ENCODE assay signal across 10 mouse cellular contexts in genomic region chr11:76364038-76364437, GRCm38 (mm10). TPM values are rescaled to one million over a fixed set of nuclear protein-coding genes. Genes with fewer than 3 reads are reported as not detected.
A peak's percentile ranks its signal among the peaks of the same experiment; 100 is the strongest.
DNase-seq lines count a peak whose midpoint lies in the region; ATAC-seq lines count a peak whose summit lies in the region.
"Had no signal": no experiment of that assay in that cellular context is flagged by ENCODE, and none has a peak within 500 bp of the region (broad histone marks: within the 10 kb centered on the region; RNA-seq: fewer than 3 reads in every experiment).

No protein-coding gene starts in this region.

- peaks cover 40% of the 10 kb centered on the region for H3K4me1 ChIP-seq in forebrain, embryonic 12.5 days
- H3K4me1 ChIP-seq in forebrain, embryonic 15.5 days = peaks cover 18% of the 10 kb centered on the region
- H3K4me1 ChIP-seq in kidney, embryonic 14.5 days (ENCODE audit: control insufficient read depth, insufficient read depth, low read length) = peaks cover 26% of the 10 kb centered on the region
- peaks cover 23% of the 10 kb centered on the region for H3K4me1 ChIP-seq in hindbrain, embryonic 14.5 days (replicated peaks; ENCODE audit: control insufficient read depth, insufficient read depth, low read length)
- peaks cover 45% of the 10 kb centered on the region for H3K4me1 ChIP-seq in neural tube, embryonic 12.5 days
- H3K4me1 ChIP-seq: liver, embryonic 13.5 days had no signal

- no peak overlapping the region for H3K4me2 ChIP-seq in forebrain, embryonic 12.5 days
- H3K4me2 ChIP-seq in forebrain, embryonic 15.5 days (replicated peaks) = no peak overlapping the region
- H3K4me2 ChIP-seq in kidney, embryonic 14.5 days (replicated peaks; ENCODE audit: low read depth, low read length) = no peak overlapping the region; the same call in 1 of the 2 replicates
- H3K4me2 ChIP-seq in hindbrain, embryonic 14.5 days (replicated peaks) = no peak overlapping the region
- peak overlapping the region; percentile 36 for H3K4me2 ChIP-seq in neural tube, embryonic 12.5 days (replicated peaks)
- H3K4me2 ChIP-seq: liver, embryonic 13.5 days had no signal

- no peak for DNase-seq in kidney, adult 9 months
- DNase-seq in hindbrain, embryonic 14.5 days (ENCODE audit: low spot score) = no peak
- no peak for DNase-seq in cerebellum, postnatal 14 days
- DNase-seq: B cell, adult 2 months; liver, embryonic 13.5 days had no signal

- H3K36me3 ChIP-seq in forebrain, embryonic 12.5 days (replicated peaks) = 0 out of 2 replicates have a peak, but pooled peaks cover 7% of the 10 kb centered on the region
- no peaks in the 10 kb centered on the region for H3K36me3 ChIP-seq in forebrain, embryonic 15.5 days
- H3K36me3 ChIP-seq in kidney, embryonic 14.5 days (ENCODE audit: control insufficient read depth, insufficient read depth, low read length) = no peaks in the 10 kb centered on the region
- no peaks in the 10 kb centered on the region for H3K36me3 ChIP-seq in hindbrain, embryonic 14.5 days (replicated peaks; ENCODE audit: control insufficient read depth, insufficient read depth)
- no peaks in the 10 kb centered on the region; the same call in 1 of the 2 replicates for H3K36me3 ChIP-seq in neural tube, embryonic 12.5 days
- H3K36me3 ChIP-seq: liver, embryonic 13.5 days had no signal

- no peak for ATAC-seq in forebrain, embryonic 12.5 days (ENCODE audit: low FRiP score)
- no peak for ATAC-seq in forebrain, embryonic 15.5 days (replicated peaks)
- peak; percentile 71; the same call in 1 of the 2 replicates for ATAC-seq in kidney, embryonic 14.5 days (ENCODE audit: low FRiP score, low TSS enrichment)
- ATAC-seq in hindbrain, embryonic 14.5 days (ENCODE audit: low FRiP score) = no peak
- 0 out of 2 replicates have a peak, but pooled peaks have one; percentile 15 for ATAC-seq in neural tube, embryonic 12.5 days (ENCODE audit: low FRiP score, low read depth)
- no peak for ATAC-seq in megakaryocyte progenitor cell, adult 5-6 weeks (replicated peaks; ENCODE audit: poor library complexity)

- no peak overlapping the region for H3K9ac ChIP-seq in forebrain, embryonic 12.5 days
- no peak overlapping the region for H3K9ac ChIP-seq in forebrain, embryonic 15.5 days (replicated peaks)
- H3K9ac ChIP-seq in kidney, embryonic 14.5 days (ENCODE audit: low read depth, low read length) = no peak overlapping the region
- no peak overlapping the region for H3K9ac ChIP-seq in hindbrain, embryonic 14.5 days
- H3K9ac ChIP-seq in neural tube, embryonic 12.5 days = no peak overlapping the region
- H3K9ac ChIP-seq: liver, embryonic 13.5 days had no signal

- no peaks in the 10 kb centered on the region for H3K27me3 ChIP-seq in forebrain, embryonic 12.5 days
- H3K27me3 ChIP-seq in forebrain, embryonic 15.5 days = no peaks in the 10 kb centered on the region
- H3K27me3 ChIP-seq in kidney, embryonic 14.5 days (ENCODE audit: control insufficient read depth, insufficient read depth, low read length) = no peaks in the 10 kb centered on the region
- H3K27me3 ChIP-seq in hindbrain, embryonic 14.5 days (ENCODE audit: control insufficient read depth, insufficient read depth, low read length) = no peaks in the 10 kb centered on the region
- H3K27me3 ChIP-seq in neural tube, embryonic 12.5 days (replicated peaks) = no peaks in the 10 kb centered on the region
- H3K27me3 ChIP-seq: liver, embryonic 13.5 days had no signal

- H3K27ac ChIP-seq in forebrain, embryonic 12.5 days = peak overlapping the region; percentile 65
- no peak overlapping the region for H3K27ac ChIP-seq in forebrain, embryonic 15.5 days (replicated peaks)
- peak overlapping the region; percentile 59; the same call in 1 of the 2 replicates for H3K27ac ChIP-seq in kidney, embryonic 14.5 days (ENCODE audit: low read depth, low read length)
- H3K27ac ChIP-seq in hindbrain, embryonic 14.5 days = peak overlapping the region; percentile 55
- peak overlapping the region; percentile 43 for H3K27ac ChIP-seq in neural tube, embryonic 12.5 days
- H3K27ac ChIP-seq: liver, embryonic 13.5 days had no signal

- no peak overlapping the region for H3K4me3 ChIP-seq in forebrain, embryonic 12.5 days (replicated peaks)
- H3K4me3 ChIP-seq in forebrain, embryonic 15.5 days = no peak overlapping the region
- no peak overlapping the region for H3K4me3 ChIP-seq in kidney, embryonic 14.5 days (ENCODE audit: low read length)
- H3K4me3 ChIP-seq in hindbrain, embryonic 14.5 days (replicated peaks; ENCODE audit: low read length) = no peak overlapping the region
- H3K4me3 ChIP-seq in neural tube, embryonic 12.5 days = no peak overlapping the region
- H3K4me3 ChIP-seq: liver, embryonic 13.5 days had no signal

- 71% methylated on average over 5 of the region's 5 CpGs for WGBS in forebrain, embryonic 12.5 days
- 75% methylated on average over 5 of the region's 5 CpGs for WGBS in forebrain, embryonic 15.5 days
- 48% methylated on average over 5 of the region's 5 CpGs for WGBS in kidney, embryonic 14.5 days
- WGBS in hindbrain, embryonic 14.5 days = 72% methylated on average over 5 of the region's 5 CpGs
- 48% methylated on average over 5 of the region's 5 CpGs for WGBS in neural tube, embryonic 12.5 days

- H3K9me3 ChIP-seq in forebrain, embryonic 12.5 days = no peaks in the 10 kb centered on the region
- no peaks in the 10 kb centered on the region for H3K9me3 ChIP-seq in forebrain, embryonic 15.5 days
- H3K9me3 ChIP-seq in kidney, embryonic 14.5 days (ENCODE audit: control insufficient read depth, low read length) = no peaks in the 10 kb centered on the region
- H3K9me3 ChIP-seq in hindbrain, embryonic 14.5 days (ENCODE audit: control insufficient read depth, low read length) = no peaks in the 10 kb centered on the region
- H3K9me3 ChIP-seq in neural tube, embryonic 12.5 days = no peaks in the 10 kb centered on the region
- H3K9me3 ChIP-seq: liver, embryonic 13.5 days had no signal

RNA-seq across cellular contexts. Expression of gene Nxn, which starts 34.9 kb away (rescaled TPM):
- 48.4 and 58.6 TPM in 2 replicates for polyA plus RNA-seq in forebrain, embryonic 12.5 days (2016; fragmentation: Nextera tagmentation; extraction: Ambion mirVana)
- 15.4 and 19.9 TPM in 2 replicates for polyA plus RNA-seq in forebrain, embryonic 15.5 days (2015; fragmentation: Nextera tagmentation; extraction: Ambion mirVana)
- polyA plus RNA-seq in kidney, embryonic 14.5 days (2014; fragmentation: Nextera tagmentation; extraction: Ambion mirVana) = 29.3 and 38.0 TPM in 2 replicates
- 32.0 and 36.0 TPM in 2 replicates for polyA plus RNA-seq in hindbrain, embryonic 14.5 days (2014; fragmentation: Nextera tagmentation; extraction: Ambion mirVana)
- 64.1 and 64.4 TPM in 2 replicates for polyA plus RNA-seq in neural tube, embryonic 12.5 days (2016; fragmentation: Nextera tagmentation; extraction: Ambion mirVana)
- 20.7 and 23.9 TPM in 2 replicates for total RNA-seq in megakaryocyte progenitor cell, adult 5-6 weeks (2015)
- total RNA-seq in megakaryocyte progenitor cell, adult 5-6 weeks (2017) = 20.0 and 26.5 TPM in 2 replicates

RNA-seq across cellular contexts. Expression of gene Timm22, which starts 42.7 kb away (rescaled TPM):
- polyA plus RNA-seq in forebrain, embryonic 12.5 days (2016; fragmentation: Nextera tagmentation; extraction: Ambion mirVana) = 103 and 109 TPM in 2 replicates
- polyA plus RNA-seq in forebrain, embryonic 15.5 days (2015; fragmentation: Nextera tagmentation; extraction: Ambion mirVana) = 93.3 and 106 TPM in 2 replicates
- polyA plus RNA-seq in kidney, embryonic 14.5 days (2014; fragmentation: Nextera tagmentation; extraction: Ambion mirVana) = 113 and 139 TPM in 2 replicates
- polyA plus RNA-seq in hindbrain, embryonic 14.5 days (2014; fragmentation: Nextera tagmentation; extraction: Ambion mirVana) = 110 TPM in 2 replicates
- polyA plus RNA-seq in neural tube, embryonic 12.5 days (2016; fragmentation: Nextera tagmentation; extraction: Ambion mirVana) = 120 and 132 TPM in 2 replicates
- 20.4 and 25.9 TPM in 2 replicates for total RNA-seq in megakaryocyte progenitor cell, adult 5-6 weeks (2015)
- total RNA-seq in megakaryocyte progenitor cell, adult 5-6 weeks (2017) = 11.0 and 14.2 TPM in 2 replicates

Comparison
In these comparisons a context has a peak if more than half of its experiments do, and no peak if none do; other contexts are left out.
1. ATAC-seq: peak in kidney, embryonic 14.5 days (single experiment) and neural tube, embryonic 12.5 days (single experiment); none in forebrain, embryonic 12.5 days (single experiment), forebrain, embryonic 15.5 days (single experiment), hindbrain, embryonic 14.5 days (single experiment) and megakaryocyte progenitor cell, adult 5-6 weeks (single experiment).